Mouse (Mus musculus) liver, embryonic 14.5 days (tissue): Measurements from ENCODE around the gene Olfr97.

Experiments used
- CTCF ChIP-seq: IDR thresholded peaks from 2 replicates; pipeline ENCODE4 v1.5.1; 2016; ENCODE audit warnings: antibody characterized with exemption, low read depth, control low read depth
- EP300 ChIP-seq: IDR thresholded peaks from 2 replicates; pipeline ENCODE4 v1.6.1; 2016; ENCODE audit warnings: antibody characterized with exemption, low read depth

GRCm38 (mm10) chr17:37196845-37197724, 40.0 kb downstream of the Olfr97 start:
- TF ChIP-seq EP300 (no peak), CTCF (no peak)
